Mouse (Mus musculus) midbrain, embryonic 16.5 days (tissue): Measurements from ENCODE around the gene Rbfox2. TPM values are rescaled to one million over a fixed set of nuclear protein-coding genes. Genes with fewer than 3 reads are reported as not detected.

Experiments
- ATAC-seq: fragments of 200-750 bp; cut with Nextera tagmentation; 2 replicates; pipeline ENCODE4 v1.8.0; 2017; ENCODE audit warnings: moderate TSS enrichment
- H3K27ac ChIP-seq: fragments of 300-500 bp; sonication (generic); 2 replicates; pipeline ENCODE4 v1.5.1; 2014; ENCODE audit warnings: mild to moderate bottlenecking, low read length, mixed read lengths
- H3K27me3 ChIP-seq: fragments of 300-500 bp; sonication (generic); 2 replicates; pipeline ENCODE4 v1.6.1; 2014; ENCODE audit warnings: low read depth, low read length, mixed read lengths; ENCODE audit not compliant: control insufficient read depth, insufficient read depth
- H3K36me3 ChIP-seq: fragments of 300-500 bp; sonication (generic); 2 replicates; pipeline ENCODE4 v1.6.1; 2014; ENCODE audit warnings: mild to moderate bottlenecking, low read length, moderate library complexity, mixed read lengths; ENCODE audit not compliant: control insufficient read depth, insufficient read depth
- H3K4me1 ChIP-seq: fragments of 300-500 bp; sonication (generic); 2 replicates; pipeline ENCODE4 v1.6.1; 2014; ENCODE audit warnings: mild to moderate bottlenecking, low read length, mixed read lengths; ENCODE audit not compliant: control insufficient read depth, insufficient read depth
- H3K4me2 ChIP-seq: fragments of 300-500 bp; sonication (generic); 2 replicates; pipeline ENCODE4 v1.6.1; 2014; ENCODE audit warnings: mild to moderate bottlenecking, low read length, mixed read lengths
- H3K4me3 ChIP-seq: fragments of 300-500 bp; sonication (generic); 2 replicates; pipeline ENCODE4 v1.5.1; 2014; ENCODE audit warnings: low read depth, mild to moderate bottlenecking, low read length, moderate library complexity, mixed read lengths
- H3K9ac ChIP-seq: fragments of 300-500 bp; sonication (generic); 2 replicates; pipeline ENCODE4 v1.6.1; 2014; ENCODE audit warnings: low read depth, low read length, mixed read lengths
- H3K9me3 ChIP-seq: fragments of 300-500 bp; sonication (generic); replicated peaks from 2 replicates; pipeline ENCODE4 v1.6.1; 2014; ENCODE audit warnings: mild to moderate bottlenecking, low read length, mixed read lengths; ENCODE audit not compliant: control insufficient read depth, poor library complexity, severe bottlenecking
- WGBS: fragments of 180-500 bp; shearing (Covaris S2); extraction: QIAGEN DNeasy Blood & Tissue Kit; methylation state at CpG from one replicate; pipeline ENCODE4 v1.1.7; 2014; 5-methylcytosine and 5-hydroxymethylcytosine counted together
- polyA plus RNA-seq: library from polyadenylated mRNA; unstranded; fragments of >200 nt; fragmentation: Nextera tagmentation; extraction: Ambion mirVana; gene quantifications from 2 replicates; pipeline ENCODE4 v1.2.1, GENCODE M21; 2015

The Rbfox2 gene
- polyA plus RNA-seq, 1 experiment from 2014 or later: 165 TPM

GRCm38 (mm10) chr15:77040784-77041183 is 266.0 kb downstream of the Rbfox2 start:
- H3K27me3 ChIP-seq: no peaks in the 10 kb centered on the region
- H3K9me3 ChIP-seq: no peaks in the 10 kb centered on the region
- H3K4me1 ChIP-seq: peaks cover 8% of the 10 kb centered on the region
- 76% methylated on average over 3 of the region's 3 CpGs for WGBS
- no peak overlapping the region for H3K27ac ChIP-seq
- H3K4me3 ChIP-seq: no peak overlapping the region
- no peak for ATAC-seq
- no peaks in the 10 kb centered on the region for H3K36me3 ChIP-seq
- no peak overlapping the region for H3K4me2 ChIP-seq
- no peak overlapping the region for H3K9ac ChIP-seq

DNA sequence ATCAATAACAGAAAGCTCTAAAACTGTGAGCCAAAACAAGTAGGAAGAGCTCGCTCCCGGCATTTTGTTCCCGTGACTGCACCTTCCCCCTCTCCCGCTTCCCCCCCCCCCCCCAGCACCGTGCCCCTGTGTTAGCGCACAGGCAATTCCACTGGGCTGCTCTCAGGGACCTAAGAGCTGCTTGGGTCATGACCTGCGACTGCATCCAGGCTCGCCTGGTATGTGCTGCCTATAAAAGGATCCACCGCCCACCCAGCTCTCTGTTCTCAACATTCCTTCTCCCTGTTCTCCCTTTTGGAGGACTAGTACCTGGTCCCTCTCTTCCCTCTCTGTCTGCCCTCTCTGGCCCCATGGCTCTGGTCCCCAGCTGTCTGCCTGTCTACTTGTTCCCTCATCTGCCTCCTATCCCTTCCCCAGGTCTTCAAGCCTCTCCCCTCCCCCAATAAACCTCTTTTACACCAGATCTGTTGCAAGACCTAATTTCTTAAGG is 267.5 kb downstream of the Rbfox2 start:
- no peaks in the 10 kb centered on the region for H3K9me3 ChIP-seq
- WGBS: 77% methylated on average over 8 of the region's 9 CpGs
- H3K4me3 ChIP-seq: no peak overlapping the region
- no peak overlapping the region for H3K4me2 ChIP-seq
- H3K4me1 ChIP-seq: peaks cover 8% of the 10 kb centered on the region
- no peaks in the 10 kb centered on the region for H3K36me3 ChIP-seq
- no peaks in the 10 kb centered on the region for H3K27me3 ChIP-seq
- no peak overlapping the region for H3K27ac ChIP-seq
- no peak for ATAC-seq
- H3K9ac ChIP-seq: no peak overlapping the region

GRCm38 (mm10) chr15:77037278-77038161 is 269.3 kb downstream of the Rbfox2 start:
- no peaks in the 10 kb centered on the region for H3K27me3 ChIP-seq
- H3K36me3 ChIP-seq: no peaks in the 10 kb centered on the region
- WGBS: 36% methylated on average over 11 of the region's 11 CpGs
- H3K9me3 ChIP-seq: no peaks in the 10 kb centered on the region
- 0 out of 2 replicates have a peak, but pooled peaks have one; percentile 28 for ATAC-seq
- no peak overlapping the region for H3K9ac ChIP-seq
- peak overlapping the region; percentile 77 for H3K27ac ChIP-seq
- peaks cover 8% of the 10 kb centered on the region for H3K4me1 ChIP-seq
- H3K4me2 ChIP-seq: no peak overlapping the region
- H3K4me3 ChIP-seq: no peak overlapping the region

- Histone ChIP-seq H3K4me2 (no peak overlapping the region), H3K4me3 (no peak overlapping the region), H3K9ac (no peak overlapping the region), H3K36me3 (no peaks in the 10 kb centered on the region), H3K27me3 (no peaks in the 10 kb centered on the region), H3K9me3 (no peaks in the 10 kb centered on the region), H3K27ac (peak overlapping the region; percentile 77), H3K4me1 (peaks cover 8% of the 10 kb centered on the region)
- ATAC-seq: no peak
- WGBS: 43% methylated on average over 2 of the region's 2 CpGs
These were observed 269.9 kb downstream of the Rbfox2 start for GRCm38 (mm10) chr15:77036989-77037277.

DNA sequence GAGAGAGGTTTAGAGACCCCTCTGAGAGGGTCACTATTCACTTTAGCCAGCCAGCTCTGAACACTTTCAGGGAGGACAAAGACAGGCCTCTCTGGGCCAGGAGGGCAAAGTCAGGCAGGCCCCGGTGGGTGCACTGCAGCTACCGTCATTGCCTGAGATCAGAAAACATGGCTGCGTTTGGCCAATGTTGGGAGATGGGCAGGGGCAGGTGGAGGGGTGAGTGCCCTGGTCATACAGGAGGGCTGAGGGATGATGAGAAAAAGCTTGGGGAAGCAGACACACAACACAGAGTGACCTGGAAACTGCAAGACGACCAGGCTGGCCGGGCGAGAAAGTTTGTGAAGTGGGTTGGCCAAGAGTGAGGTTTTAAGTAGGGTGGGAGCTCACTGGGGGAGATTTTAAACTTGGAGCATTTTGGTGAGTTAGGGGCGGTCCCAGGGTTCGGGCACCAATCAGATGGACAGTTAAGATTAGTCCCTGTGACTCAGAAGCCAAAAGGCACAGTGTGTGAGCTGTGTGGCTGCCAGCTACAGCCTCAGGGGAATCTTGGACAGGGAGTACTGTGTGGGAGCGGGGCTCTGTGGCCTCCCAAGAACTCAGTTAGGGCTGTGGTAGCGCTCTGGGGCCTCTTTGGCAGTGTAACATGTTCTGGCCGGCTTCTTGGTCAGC is 270.4 kb downstream of the Rbfox2 start:
- Histone ChIP-seq H3K9me3 (no peaks in the 10 kb centered on the region), H3K4me2 (no peak overlapping the region), H3K4me3 (no peak overlapping the region), H3K4me1 (peaks cover 8% of the 10 kb centered on the region), H3K27me3 (no peaks in the 10 kb centered on the region), H3K36me3 (no peaks in the 10 kb centered on the region), H3K27ac (peak overlapping the region; percentile 77; the same call in 1 of the 2 replicates), H3K9ac (no peak overlapping the region)
- WGBS: 78% methylated on average over 11 of the region's 11 CpGs
- ATAC-seq: no peak

- no peak overlapping the region for H3K27ac ChIP-seq
- H3K4me1 ChIP-seq: peaks cover 8% of the 10 kb centered on the region
- H3K36me3 ChIP-seq: no peaks in the 10 kb centered on the region
- H3K9me3 ChIP-seq: no peaks in the 10 kb centered on the region
- H3K9ac ChIP-seq: no peak overlapping the region
- no peaks in the 10 kb centered on the region for H3K27me3 ChIP-seq
- WGBS: 81% methylated on average over 3 of the region's 3 CpGs
- ATAC-seq: no peak
- H3K4me2 ChIP-seq: no peak overlapping the region
- no peak overlapping the region for H3K4me3 ChIP-seq
These were observed 271.2 kb downstream of the Rbfox2 start for GRCm38 (mm10) chr15:77035643-77036042.

GRCm38 (mm10) chr15:77034526-77034925 is 272.3 kb downstream of the Rbfox2 start:
- H3K4me1 ChIP-seq: peaks cover 8% of the 10 kb centered on the region
- H3K27me3 ChIP-seq: no peaks in the 10 kb centered on the region
- no peak overlapping the region for H3K9ac ChIP-seq
- no peaks in the 10 kb centered on the region for H3K36me3 ChIP-seq
- no peaks in the 10 kb centered on the region for H3K9me3 ChIP-seq
- 70% methylated on average over 6 of the region's 6 CpGs for WGBS
- ATAC-seq: no peak
- H3K27ac ChIP-seq: no peak overlapping the region
- H3K4me2 ChIP-seq: no peak overlapping the region
- no peak overlapping the region for H3K4me3 ChIP-seq

- Histone ChIP-seq H3K27ac (no peak overlapping the region), H3K27me3 (no peaks in the 10 kb centered on the region), H3K4me3 (no peak overlapping the region), H3K4me1 (peaks cover 1% of the 10 kb centered on the region; the same call in 1 of the 2 replicates), H3K4me2 (no peak overlapping the region), H3K9me3 (no peaks in the 10 kb centered on the region), H3K36me3 (no peaks in the 10 kb centered on the region), H3K9ac (no peak overlapping the region)
- WGBS: 56% methylated on average over 3 of the region's 3 CpGs
- no peak for ATAC-seq
These were observed 275.5 kb downstream of the Rbfox2 start for GRCm38 (mm10) chr15:77031271-77031670.
